Mouse (Mus musculus) limb, embryonic 11.5 days (tissue): ENCODE measurements around the gene Hoxd3. TPM values are rescaled to one million over a fixed set of nuclear protein-coding genes. Genes with fewer than 3 reads are reported as not detected.

Experiments
- ATAC-seq: fragments of 200-750 bp; cut with Nextera tagmentation; 2 replicates; pipeline ENCODE4 v1.8.0; 2017; ENCODE audit warnings: low read depth; ENCODE audit not compliant: insufficient number of reproducible peaks, low FRiP score, low TSS enrichment
- DNase-seq: peaks from one replicate; pipeline ENCODE4 v3.0.0-alpha.2; 2015; ENCODE audit warnings: low spot score
- H3K27ac ChIP-seq: fragments of 300-500 bp; sonication (generic); replicated peaks from 2 replicates; pipeline ENCODE4 v1.5.1; 2014; ENCODE audit warnings: low read depth, mild to moderate bottlenecking, low read length
- H3K27me3 ChIP-seq: fragments of 300-500 bp; sonication (generic); 2 replicates; pipeline ENCODE4 v1.6.1; 2014; ENCODE audit warnings: mild to moderate bottlenecking, low read length, mixed read lengths; ENCODE audit not compliant: control insufficient read depth, insufficient read depth
- H3K36me3 ChIP-seq: fragments of 300-500 bp; sonication (generic); 2 replicates; pipeline ENCODE4 v1.6.1; 2014; ENCODE audit warnings: mild to moderate bottlenecking, low read length, moderate library complexity, mixed read lengths; ENCODE audit not compliant: control insufficient read depth, insufficient read depth
- H3K4me1 ChIP-seq: fragments of 300-500 bp; sonication (generic); 2 replicates; pipeline ENCODE4 v1.6.1; 2014; ENCODE audit warnings: low read length, mixed read lengths; ENCODE audit not compliant: control insufficient read depth, insufficient read depth
- H3K4me2 ChIP-seq: fragments of 300-500 bp; sonication (generic); 2 replicates; pipeline ENCODE4 v1.6.1; 2014; ENCODE audit warnings: low read depth, mild to moderate bottlenecking, moderate library complexity; ENCODE audit not compliant: severe bottlenecking
- H3K4me3 ChIP-seq: fragments of 300-500 bp; sonication (generic); 2 replicates; pipeline ENCODE4 v1.5.1; 2014; ENCODE audit warnings: low read depth, low read length
- H3K9ac ChIP-seq: fragments of 300-500 bp; sonication (generic); 2 replicates; pipeline ENCODE4 v1.6.1; 2014; ENCODE audit warnings: mild to moderate bottlenecking, low read length
- H3K9me3 ChIP-seq: fragments of 300-500 bp; sonication (generic); 2 replicates; pipeline ENCODE4 v1.6.1; 2016; ENCODE audit warnings: low read length; ENCODE audit not compliant: control insufficient read depth
- WGBS: fragments of 180-500 bp; shearing (Covaris S2); extraction: QIAGEN DNeasy Blood & Tissue Kit; methylation state at CpG from one replicate; pipeline ENCODE4 v1.1.7; 2014; 5-methylcytosine and 5-hydroxymethylcytosine counted together
- polyA plus RNA-seq: library from polyadenylated mRNA; unstranded; fragments of >200 nt; fragmentation: Nextera tagmentation; extraction: Ambion mirVana; gene quantifications from 2 replicates; pipeline ENCODE4 v1.2.1, GENCODE M21; 2014

The Hoxd3 gene
- polyA plus RNA-seq, 1 experiment from 2014 or later: 1.2 TPM

DNA sequence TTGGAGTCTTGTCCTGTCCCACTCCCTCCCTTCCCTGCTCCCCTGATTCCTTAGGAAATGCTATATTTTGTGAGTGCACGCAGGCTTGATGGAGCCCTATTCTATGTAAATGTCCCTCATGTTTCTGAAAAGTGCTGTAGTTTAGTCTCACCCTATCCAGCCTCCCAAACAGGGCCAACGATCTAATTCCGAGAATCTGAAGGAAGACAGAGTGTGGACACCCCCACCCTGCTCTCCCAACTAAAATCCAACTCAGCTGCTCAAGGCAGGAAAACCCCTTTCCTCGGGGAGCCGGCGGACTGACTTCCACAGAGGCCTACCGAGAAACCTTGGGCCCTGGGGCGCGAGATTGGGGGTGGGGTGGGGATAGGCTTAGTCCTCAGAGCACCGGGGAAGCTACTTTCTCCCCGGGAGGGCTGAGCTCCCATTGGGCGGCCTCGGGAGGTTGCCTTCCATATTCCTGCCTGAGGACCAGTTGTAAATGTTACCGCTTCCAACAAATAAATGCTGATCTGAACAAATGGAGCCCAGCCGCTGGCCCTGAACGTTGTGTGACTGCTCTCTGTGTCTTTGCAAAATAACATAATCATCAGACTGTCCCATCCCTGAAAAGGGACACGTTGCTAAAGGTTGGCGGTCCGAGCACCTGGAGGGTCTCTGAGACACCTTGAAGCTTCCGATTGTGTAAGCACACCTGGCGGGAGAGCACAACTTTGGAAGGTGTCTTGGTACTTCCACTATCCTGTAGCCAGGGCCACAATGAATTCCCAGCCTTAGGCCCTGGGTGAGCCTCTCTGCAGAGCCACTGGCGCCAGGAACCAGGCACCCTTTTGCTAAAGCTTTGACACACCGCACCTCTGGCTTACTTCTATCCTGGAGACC, 11.8 kb upstream of the Hoxd3 start:
- no peaks in the 10 kb centered on the region; the same call in 1 of the 2 replicates for H3K27me3 ChIP-seq
- peak overlapping the region; percentile 97 for H3K9ac ChIP-seq
- peak overlapping the region; percentile 98 for H3K27ac ChIP-seq
- H3K4me1 ChIP-seq: peaks cover 42% of the 10 kb centered on the region
- peak; percentile 68 for DNase-seq
- H3K9me3 ChIP-seq: no peaks in the 10 kb centered on the region
- H3K4me2 ChIP-seq: peak overlapping the region; percentile 93
- 4% methylated on average over 23 of the region's 23 CpGs for WGBS
- ATAC-seq: no peak
- H3K4me3 ChIP-seq: peak overlapping the region; percentile 71
- no peaks in the 10 kb centered on the region for H3K36me3 ChIP-seq

- Histone ChIP-seq H3K4me2 (peak overlapping the region; percentile 93), H3K36me3 (no peaks in the 10 kb centered on the region), H3K27ac (peak overlapping the region; percentile 98), H3K9ac (peak overlapping the region; percentile 97), H3K4me1 (peaks cover 36% of the 10 kb centered on the region), H3K9me3 (no peaks in the 10 kb centered on the region), H3K27me3 (no peaks in the 10 kb centered on the region; the same call in 1 of the 2 replicates), H3K4me3 (peak overlapping the region; percentile 71)
- DNase-seq (no peak), ATAC-seq (no peak)
- 2% methylated on average over 22 of the region's 22 CpGs for WGBS
Observed at GRCm38 (mm10) chr2:74700546-74701112, 11.1 kb upstream of the Hoxd3 start.

GRCm38 (mm10) chr2:74701949-74702819, 9.5 kb upstream of the Hoxd3 start:
- WGBS: 7% methylated on average over 17 of the region's 17 CpGs
- peak overlapping the region; percentile 37 for H3K4me2 ChIP-seq
- H3K4me3 ChIP-seq: no peak overlapping the region

DNA sequence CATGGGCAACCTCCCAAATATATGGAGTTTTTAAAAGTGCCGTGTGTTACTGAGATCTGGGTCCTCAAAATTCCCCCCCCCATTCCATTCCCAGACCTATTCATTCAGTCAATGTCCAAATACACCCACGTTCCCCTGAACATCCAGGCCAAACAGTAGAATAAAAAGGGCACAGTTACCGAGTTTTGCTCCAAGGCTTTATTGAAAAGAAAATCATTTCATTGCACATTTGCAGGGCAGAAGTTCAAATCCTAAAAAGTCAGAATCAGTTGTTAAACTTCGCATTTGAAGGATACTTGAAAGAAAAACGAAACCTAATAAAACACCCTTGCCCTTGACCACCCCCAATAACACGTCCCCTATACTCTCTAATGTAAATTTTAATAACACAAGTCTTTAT, 8.9 kb upstream of the Hoxd3 start:
- Histone ChIP-seq H3K27me3 (no peaks in the 10 kb centered on the region), H3K36me3 (no peaks in the 10 kb centered on the region), H3K4me1 (peaks cover 24% of the 10 kb centered on the region), H3K9ac (no peak overlapping the region), H3K27ac (no peak overlapping the region), H3K4me3 (no peak overlapping the region), H3K4me2 (no peak overlapping the region), H3K9me3 (no peaks in the 10 kb centered on the region)
- WGBS: 11% methylated on average over 6 of the region's 6 CpGs
- ATAC-seq (no peak), DNase-seq (no peak)

More at GRCm38 (mm10) chr2:74701949-74702819, 9.5 kb upstream of the Hoxd3 start:
- ATAC-seq (no peak), DNase-seq (peak; percentile 92)
- H3K27me3 ChIP-seq: no peaks in the 10 kb centered on the region
- peaks cover 25% of the 10 kb centered on the region for H3K4me1 ChIP-seq
- no peak overlapping the region for H3K27ac ChIP-seq
- H3K36me3 ChIP-seq: no peaks in the 10 kb centered on the region
- no peaks in the 10 kb centered on the region for H3K9me3 ChIP-seq
- no peak overlapping the region for H3K9ac ChIP-seq

DNA sequence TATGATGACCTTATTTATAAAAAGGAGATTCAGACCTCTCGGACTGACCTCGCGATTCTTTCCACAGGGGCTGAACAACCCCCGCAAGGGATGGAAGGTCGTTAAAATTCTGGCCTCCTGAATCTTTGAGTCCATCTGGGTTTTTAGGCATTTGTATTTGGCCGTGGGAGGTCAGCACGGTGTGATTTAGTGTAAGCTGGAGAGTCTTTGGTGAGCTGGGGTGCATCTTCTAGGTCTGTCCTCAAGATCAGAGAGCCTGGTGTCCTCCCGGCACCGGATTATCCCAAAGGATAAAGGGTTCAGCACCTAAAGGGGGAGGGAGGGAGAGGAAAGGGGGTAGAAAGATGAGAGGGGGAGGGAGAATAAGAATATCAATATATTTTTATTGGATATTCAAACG, 8.4 kb upstream of the Hoxd3 start:
- DNase-seq (peak; percentile 49), ATAC-seq (no peak)
- Histone ChIP-seq H3K36me3 (no peaks in the 10 kb centered on the region), H3K4me1 (peaks cover 27% of the 10 kb centered on the region), H3K9me3 (no peaks in the 10 kb centered on the region), H3K4me2 (peak overlapping the region; percentile 92; the same call in 1 of the 2 replicates), H3K4me3 (no peak overlapping the region; the same call in 1 of the 2 replicates), H3K27ac (no peak overlapping the region), H3K27me3 (no peaks in the 10 kb centered on the region), H3K9ac (no peak overlapping the region)
- 3% methylated on average over 10 of the region's 10 CpGs for WGBS

- Histone ChIP-seq H3K27ac (peak overlapping the region; percentile 99), H3K9ac (peak overlapping the region; percentile 96), H3K4me3 (peak overlapping the region; percentile 55), H3K36me3 (no peaks in the 10 kb centered on the region), H3K27me3 (no peaks in the 10 kb centered on the region), H3K4me2 (peak overlapping the region; percentile 92), H3K4me1 (peaks cover 33% of the 10 kb centered on the region), H3K9me3 (no peaks in the 10 kb centered on the region)
- ATAC-seq (no peak), DNase-seq (peak; percentile 66)
- WGBS: 1% methylated on average over 26 of the region's 26 CpGs
Observed at GRCm38 (mm10) chr2:74703720-74704392, 7.9 kb upstream of the Hoxd3 start.

DNA sequence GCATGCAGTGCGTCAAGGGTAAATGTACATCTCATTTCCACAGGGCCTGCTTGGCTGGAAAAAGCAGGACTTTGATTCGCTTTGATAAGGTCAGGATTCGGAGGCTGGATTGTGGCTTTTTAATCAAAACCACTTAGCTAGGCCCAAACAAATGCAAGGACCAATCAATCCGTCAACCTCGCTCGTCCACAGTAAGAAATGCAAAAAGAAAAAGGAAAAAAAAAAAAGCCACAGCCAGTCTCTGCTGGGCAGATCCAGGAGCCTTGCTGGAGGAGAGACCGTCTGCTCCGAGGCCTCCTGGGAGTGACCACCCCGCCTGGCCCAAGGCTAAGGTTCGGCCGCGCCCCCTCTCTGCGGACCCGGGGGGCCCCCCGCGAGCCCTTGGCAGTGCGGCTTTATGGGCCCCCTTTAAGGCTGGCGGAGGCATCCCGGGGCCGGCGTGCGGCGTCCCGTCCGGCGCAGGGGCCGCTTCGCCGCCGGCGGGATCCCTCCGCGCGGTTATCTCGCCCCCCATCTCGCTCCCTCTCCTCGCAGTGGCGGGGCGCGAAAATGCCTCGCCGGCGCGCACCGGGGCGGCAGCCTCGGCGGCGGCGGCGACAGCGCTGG, 7.2 kb upstream of the Hoxd3 start, which contains the start of gene Hoxd8:
TSS of gene Hoxd8 (plus strand) at position 223 of the 606 bp plus-strand sequence.
- WGBS: under 1% methylated on average over 40 of the region's 52 CpGs
- H3K4me3 ChIP-seq: peak within 1 kb of the TSS; percentile 55
- no peaks in the 10 kb centered on the region for H3K36me3 ChIP-seq
- peak within 1 kb of the TSS; percentile 99 for H3K27ac ChIP-seq
- no peaks in the 10 kb centered on the region for H3K27me3 ChIP-seq
- no peaks in the 10 kb centered on the region for H3K9me3 ChIP-seq
- peak within 1 kb of the TSS; percentile 92 for H3K4me2 ChIP-seq
- H3K4me1 ChIP-seq: peaks cover 31% of the 10 kb centered on the region
- DNase-seq: peak; percentile 88
- peak within 1 kb of the TSS; percentile 96 for H3K9ac ChIP-seq
- ATAC-seq: 0 out of 2 replicates have a peak, but pooled peaks have one; percentile 18
